Mouse (Mus musculus): ENCODE measurements at regions not wholly inside any gene's neighbourhood (a gene's known extent, or its start where the extent isn't known, plus 50 kb on each side); places are given as distances from the start of the nearest gene placed in this dataset.

GRCm38 (mm10) chr19:26249751-26250150 is 355.1 kb upstream of the Smarca2 start:
- no peak for DNase-seq (ENCODE audit: low read depth, low spot score)

- no peak for DNase-seq (ENCODE audit: low read depth, low spot score)
Measured at GRCm38 (mm10) chr19:26258677-26259076, 346.2 kb upstream of the Smarca2 start.

- no peak for DNase-seq (ENCODE audit: low read depth, low spot score)
Measured at GRCm38 (mm10) chr19:26261530-26261929, 343.3 kb upstream of the Smarca2 start.

- DNase-seq (ENCODE audit: low read depth, low spot score), result no peak
Measured at GRCm38 (mm10) chr19:26296360-26296759, 308.5 kb upstream of the Smarca2 start.

GRCm38 (mm10) chr19:26308477-26309135 is 296.2 kb upstream of the Smarca2 start:
- DNase-seq (ENCODE audit: low read depth, low spot score), result no peak

- no peak for DNase-seq (ENCODE audit: low read depth, low spot score)
Measured at GRCm38 (mm10) chr19:26318977-26319376, 285.9 kb upstream of the Smarca2 start.

- DNase-seq (ENCODE audit: low read depth, low spot score), result no peak
Measured at GRCm38 (mm10) chr19:26323682-26324081, 281.2 kb upstream of the Smarca2 start.

GRCm38 (mm10) chr19:26339120-26339519 is 265.7 kb upstream of the Smarca2 start:
- DNase-seq (ENCODE audit: low read depth, low spot score), result no peak

GRCm38 (mm10) chr19:26340155-26340554 is 264.7 kb upstream of the Smarca2 start:
- no peak for DNase-seq (ENCODE audit: low read depth, low spot score)

GRCm38 (mm10) chr19:26355054-26355453 is 249.8 kb upstream of the Smarca2 start:
- no peak for DNase-seq (ENCODE audit: low read depth, low spot score)

- no peak for DNase-seq (ENCODE audit: low read depth, low spot score)
Measured at GRCm38 (mm10) chr19:26383961-26384381, 220.9 kb upstream of the Smarca2 start.

GRCm38 (mm10) chr19:26386075-26386474 is 218.8 kb upstream of the Smarca2 start:
- DNase-seq (ENCODE audit: low read depth, low spot score), result no peak

GRCm38 (mm10) chr19:26412684-26413083 is 192.2 kb upstream of the Smarca2 start:
- no peak for DNase-seq (ENCODE audit: low read depth, low spot score)

- no peak for DNase-seq (ENCODE audit: low read depth, low spot score)
Measured at GRCm38 (mm10) chr19:26414476-26415024, 190.3 kb upstream of the Smarca2 start.

- no peak for DNase-seq (ENCODE audit: low read depth, low spot score)
Measured at GRCm38 (mm10) chr19:26419781-26420180, 185.1 kb upstream of the Smarca2 start.

GRCm38 (mm10) chr19:26439163-26439562 is 165.7 kb upstream of the Smarca2 start:
- no peak for DNase-seq (ENCODE audit: low read depth, low spot score)

- DNase-seq (ENCODE audit: low read depth, low spot score), result no peak
Measured at GRCm38 (mm10) chr19:26445309-26445708, 159.5 kb upstream of the Smarca2 start.

GRCm38 (mm10) chr19:26447427-26448023 is 157.3 kb upstream of the Smarca2 start:
- DNase-seq (ENCODE audit: low read depth, low spot score), result no peak

- DNase-seq (ENCODE audit: low read depth, low spot score), result no peak
Measured at GRCm38 (mm10) chr19:26461712-26462111, 143.1 kb upstream of the Smarca2 start.

GRCm38 (mm10) chr19:26465228-26465627 is 139.6 kb upstream of the Smarca2 start:
- DNase-seq (ENCODE audit: low read depth, low spot score), result peak; percentile 61

GRCm38 (mm10) chr19:26466244-26466643 is 138.6 kb upstream of the Smarca2 start:
- no peak for DNase-seq (ENCODE audit: low read depth, low spot score)

GRCm38 (mm10) chr19:26467179-26467651 is 137.6 kb upstream of the Smarca2 start:
- DNase-seq (ENCODE audit: low read depth, low spot score), result no peak

- no peak for DNase-seq (ENCODE audit: low read depth, low spot score)
Measured at GRCm38 (mm10) chr19:26472659-26473058, 132.2 kb upstream of the Smarca2 start.
